In genomic region chr5:102032594-102033240, GRCm38 (mm10) we compare ENCODE assay signal across 17 mouse cellular contexts. TPM values are rescaled to one million over a fixed set of nuclear protein-coding genes. Genes with fewer than 3 reads are reported as not detected.
A peak's percentile ranks its signal among the peaks of the same experiment; 100 is the strongest.
DNase-seq lines count a peak whose midpoint lies in the region; ATAC-seq and TF ChIP-seq lines count a peak whose summit lies in the region.
"Had no signal": no experiment of that assay in that cellular context is flagged by ENCODE, and none has a peak within 500 bp of the region (broad histone marks: within the 10 kb centered on the region; RNA-seq: fewer than 3 reads in every experiment).

No protein-coding gene starts in this region.

- no peak overlapping the region for H3K9ac ChIP-seq in lung, postnatal 0 days (replicated peaks; ENCODE audit: low read depth)
- H3K9ac ChIP-seq: forebrain, embryonic 12.5 days; intestine, embryonic 15.5 days; limb, embryonic 13.5 days; midbrain, embryonic 13.5 days; neural tube, embryonic 13.5 days had no signal

- H3K36me3 ChIP-seq in lung, postnatal 0 days (ENCODE audit: insufficient read depth, low read length), result peaks cover 13% of the 10 kb centered on the region
- no peaks in the 10 kb centered on the region for H3K36me3 ChIP-seq in thymus, adult 2 months (ENCODE audit: control insufficient read depth, insufficient read depth, low read length)

- no peak for TF ChIP-seq EP300 in lung, postnatal 0 days (IDR thresholded peaks at IDR 0.05)

- H3K4me2 ChIP-seq in lung, postnatal 0 days (replicated peaks; ENCODE audit: low read depth, low read length), result no peak overlapping the region
- H3K4me2 ChIP-seq: forebrain, embryonic 12.5 days; heart, embryonic 11.5 days; intestine, embryonic 15.5 days; limb, embryonic 13.5 days; midbrain, embryonic 13.5 days; neural tube, embryonic 13.5 days had no signal

- no peak for TF ChIP-seq CTCF in lung, postnatal 0 days (IDR thresholded peaks at IDR 0.05)
- no peak for TF ChIP-seq CTCF in bone marrow macrophage, adult 2 months (IDR thresholded peaks at IDR 0.05; ENCODE audit: low read depth, low read length)
- TF ChIP-seq CTCF in thymus, adult 2 months (IDR thresholded peaks at IDR 0.05; ENCODE audit: borderline replicate concordance, control insufficient read depth, extremely low read depth, insufficient read depth, low read length, poor library complexity), result no peak

- ATAC-seq in frontal cortex, adult (ENCODE audit: low TSS enrichment), result peak; percentile 92
- peak; percentile 35; the same call in 1 of the 2 replicates for ATAC-seq in lung, postnatal 0 days
- ATAC-seq: intestine, embryonic 15.5 days; midbrain, embryonic 13.5 days had no signal

- WGBS in lung, postnatal 0 days, result 84% methylated on average over 22 of the region's 22 CpGs
- WGBS in thymus, adult 2 months, result 94% methylated on average over 22 of the region's 22 CpGs

- H3K4me1 ChIP-seq in lung, postnatal 0 days (ENCODE audit: insufficient read depth, low read depth, low read length), result no peaks in the 10 kb centered on the region
- H3K4me1 ChIP-seq in bone marrow macrophage, adult 2 months (ENCODE audit: control insufficient read depth, insufficient read depth, low read length), result peaks cover 50% of the 10 kb centered on the region
- H3K4me1 ChIP-seq in thymus, adult 2 months (replicated peaks; ENCODE audit: control insufficient read depth, insufficient read depth, low read length), result no peaks in the 10 kb centered on the region; the same call in 1 of the 2 replicates
- H3K4me1 ChIP-seq: forebrain, embryonic 12.5 days; intestine, embryonic 15.5 days; limb, embryonic 13.5 days; midbrain, embryonic 13.5 days had no signal

- TF ChIP-seq POLR2A in bone marrow macrophage, adult 2 months (IDR thresholded peaks at IDR 0.05; ENCODE audit: borderline replicate concordance, low read depth, low read length), result no peak
- TF ChIP-seq POLR2A in thymus, adult 2 months (IDR thresholded peaks at IDR 0.05; ENCODE audit: control insufficient read depth, extremely low read depth, insufficient read depth, low read length, poor library complexity), result no peak

- no peak overlapping the region for H3K27ac ChIP-seq in lung, postnatal 0 days (ENCODE audit: low read length)
- peak overlapping the region; percentile 81 for H3K27ac ChIP-seq in bone marrow macrophage, adult 2 months (ENCODE audit: insufficient read depth, low read depth, low read length)
- no peak overlapping the region for H3K27ac ChIP-seq in thymus, adult 2 months (ENCODE audit: control insufficient read depth, insufficient read depth, low read length)
- H3K27ac ChIP-seq: forebrain, embryonic 12.5 days; gastrocnemius, adult 2 months; intestine, embryonic 15.5 days; limb, embryonic 13.5 days; midbrain, embryonic 13.5 days; neural tube, embryonic 13.5 days had no signal

- H3K27me3 ChIP-seq in lung, postnatal 0 days (replicated peaks; ENCODE audit: insufficient read depth, low read length), result no peaks in the 10 kb centered on the region
- H3K27me3 ChIP-seq in thymus, adult 2 months (ENCODE audit: control insufficient read depth, insufficient read depth, low read length), result no peaks in the 10 kb centered on the region
- H3K27me3 ChIP-seq: forebrain, embryonic 12.5 days; intestine, embryonic 15.5 days; limb, embryonic 13.5 days; midbrain, embryonic 13.5 days; neural tube, embryonic 13.5 days had no signal

- no peaks in the 10 kb centered on the region for H3K9me3 ChIP-seq in lung, postnatal 0 days (ENCODE audit: low read length)
- H3K9me3 ChIP-seq: midbrain, embryonic 13.5 days had no signal

- no peak overlapping the region for H3K4me3 ChIP-seq in lung, postnatal 0 days (ENCODE audit: low read depth, low read length)
- 0 out of 2 replicates have a peak overlapping the region, but pooled peaks have one; percentile 7 for H3K4me3 ChIP-seq in bone marrow macrophage, adult 2 months (ENCODE audit: insufficient read depth, low read length)
- H3K4me3 ChIP-seq in thymus, adult 2 months (ENCODE audit: control insufficient read depth, insufficient read depth, low read length), result no peak overlapping the region
- H3K4me3 ChIP-seq: forebrain, embryonic 12.5 days; gastrocnemius, adult 2 months; intestine, embryonic 15.5 days; limb, embryonic 13.5 days; midbrain, embryonic 13.5 days; neural tube, embryonic 13.5 days had no signal

- DNase-seq in frontal cortex, postnatal 14 days (ENCODE audit: low spot score in 2 of 2), result no peak
- no peak for DNase-seq in lung, postnatal 0 days (ENCODE audit: low spot score)
- no peak for DNase-seq in lung, postnatal 10 days
- DNase-seq in right cerebral cortex, adult 2 months (ENCODE audit: low spot score in 2 of 2), result peak; percentile 39 to 54
- no peak for DNase-seq in thymus, adult 2 months
- DNase-seq in retina, embryonic 14.5 days (ENCODE audit: low spot score), result no peak
- DNase-seq: adrenal gland, adult 2 months; gastrocnemius, adult 2 months; kidney, postnatal 14 days had no signal

RNA-seq across cellular contexts. Expression of gene Wdfy3, which starts 37.0 kb away (rescaled TPM):
- polyA plus RNA-seq in lung, postnatal 0 days (2015; fragmentation: Nextera tagmentation; extraction: Ambion mirVana), result 9.9 and 11.9 TPM in 2 replicates
- 38.5 and 43.0 TPM in 2 replicates for polyA plus RNA-seq in bone marrow macrophage, adult 2 months (2012; ENCODE audit: insufficient read depth, insufficient read length, missing spikeins)
- 6.2 and 6.8 TPM in 2 replicates for polyA plus RNA-seq in thymus, adult 2 months (2012; rRNA removed)

Comparison
In these comparisons a context has a peak if more than half of its experiments do, and no peak if none do; other contexts are left out.
1. DNase-seq: peak in right cerebral cortex, adult 2 months (2 of 2); none in frontal cortex, postnatal 14 days (0 of 2), lung, postnatal 0 days (single experiment), lung, postnatal 10 days (single experiment), thymus, adult 2 months (single experiment) and retina, embryonic 14.5 days (single experiment).